Mouse (Mus musculus) intestine, postnatal 0 days (tissue): Measurements from ENCODE around the gene Arhgef3. TPM values are rescaled to one million over a fixed set of nuclear protein-coding genes. Genes with fewer than 3 reads are reported as not detected.
A peak's percentile ranks its signal among the peaks of the same experiment; 100 is the strongest.

Experiments
- ATAC-seq: fragments of 200-750 bp; cut with Nextera tagmentation; 2 replicates; pipeline ENCODE4 v1.8.0; 2017; ENCODE audit warnings: mild to moderate bottlenecking, moderate TSS enrichment, moderate library complexity
- H3K27ac ChIP-seq: fragments of 300-500 bp; sonication (generic); 2 replicates; pipeline ENCODE4 v1.5.1; 2014; ENCODE audit warnings: mild to moderate bottlenecking, low read depth, low read length, moderate library complexity
- H3K27me3 ChIP-seq: fragments of 300-500 bp; sonication (generic); replicated peaks from 2 replicates; pipeline ENCODE4 v1.6.1; 2014; ENCODE audit warnings: low read length, mixed read lengths; ENCODE audit not compliant: control insufficient read depth, insufficient read depth
- H3K36me3 ChIP-seq: fragments of 300-500 bp; sonication (generic); 2 replicates; pipeline ENCODE4 v1.6.1; 2014; ENCODE audit warnings: mild to moderate bottlenecking, moderate library complexity; ENCODE audit not compliant: control insufficient read depth, insufficient read depth
- H3K4me1 ChIP-seq: fragments of 300-500 bp; sonication (generic); replicated peaks from 2 replicates; pipeline ENCODE4 v1.6.1; 2014; ENCODE audit warnings: antibody characterized with exemption, low read length, mixed read lengths; ENCODE audit not compliant: control insufficient read depth, insufficient read depth
- H3K4me2 ChIP-seq: fragments of 300-500 bp; sonication (generic); replicated peaks from 2 replicates; pipeline ENCODE4 v1.6.1; 2014; ENCODE audit warnings: low read depth, mild to moderate bottlenecking, moderate library complexity
- H3K4me3 ChIP-seq: fragments of 300-500 bp; sonication (generic); 2 replicates; pipeline ENCODE4 v1.5.1; 2014; ENCODE audit warnings: low read depth, low read length
- H3K9ac ChIP-seq: fragments of 300-500 bp; sonication (generic); 2 replicates; pipeline ENCODE4 v1.6.1; 2014; ENCODE audit warnings: mild to moderate bottlenecking, low read depth, low read length
- H3K9me3 ChIP-seq: fragments of 300-500 bp; sonication (generic); 2 replicates; pipeline ENCODE4 v1.6.1; 2016; ENCODE audit warnings: mixed run types; ENCODE audit not compliant: control insufficient read depth
- CTCF ChIP-seq: sonication (generic); IDR thresholded peaks from 2 replicates; pipeline ENCODE4 v1.5.1; 2016; ENCODE audit warnings: low read depth, mild to moderate bottlenecking, control low read depth, antibody characterized with exemption, moderate library complexity
- WGBS: fragments of 180-500 bp; shearing (Covaris S2); extraction: QIAGEN DNeasy Blood & Tissue Kit; methylation state at CpG from one replicate; pipeline ENCODE4 v1.1.7; 2014; 5-methylcytosine and 5-hydroxymethylcytosine counted together
- polyA plus RNA-seq: library from polyadenylated mRNA; unstranded; fragments of >200 nt; fragmentation: Nextera tagmentation; extraction: Ambion mirVana; gene quantifications from 2 replicates; pipeline ENCODE4 v1.2.1, GENCODE M21; 2015

Gene Arhgef3
- polyA plus RNA-seq, 1 experiment from 2014 or later = 12.2 TPM

DNA sequence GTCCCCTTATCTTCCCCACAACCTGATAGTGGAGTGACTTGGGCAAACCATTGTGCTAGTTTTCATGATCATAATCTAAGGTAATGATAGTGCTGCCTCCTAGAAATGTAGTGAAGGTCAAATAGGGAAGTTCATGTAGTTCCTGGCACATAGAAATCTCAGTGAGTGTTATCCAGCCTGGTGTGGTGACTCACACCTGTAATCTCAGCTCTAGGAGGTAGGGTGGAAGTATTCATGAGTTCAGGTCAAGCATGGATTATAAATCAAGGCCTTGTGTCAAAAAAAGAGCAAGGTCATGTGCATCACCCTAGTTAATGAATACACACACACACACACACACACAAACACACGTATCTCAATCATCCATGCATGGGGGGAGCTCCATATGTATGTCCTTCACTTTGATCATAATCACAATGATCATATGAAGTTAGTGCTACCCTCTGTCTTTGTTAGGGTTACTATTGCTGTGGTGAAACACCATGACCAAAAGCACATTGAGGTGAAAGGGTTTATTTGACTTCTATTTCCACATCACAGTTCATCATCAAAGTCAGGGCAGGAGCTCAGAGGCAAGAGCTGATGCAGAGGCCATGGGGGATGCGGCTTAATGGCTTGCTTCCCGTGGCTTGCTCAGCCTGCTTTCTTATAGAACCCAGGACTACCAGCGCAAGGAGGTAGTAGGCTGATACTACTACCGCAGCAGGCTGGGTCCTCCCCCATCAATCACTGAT lies 226.2 kb downstream of the Arhgef3 start:
- Histone ChIP-seq H3K36me3 (no peaks in the 10 kb centered on the region), H3K4me1 (0 out of 2 replicates have a peak, but pooled peaks cover 5% of the 10 kb centered on the region), H3K4me2 (no peak overlapping the region), H3K9me3 (no peaks in the 10 kb centered on the region), H3K4me3 (no peak overlapping the region), H3K27me3 (no peaks in the 10 kb centered on the region), H3K9ac (no peak overlapping the region), H3K27ac (no peak overlapping the region; the same call in 1 of the 2 replicates)
- 0 out of 2 replicates have a peak, but pooled peaks have one; percentile 29 for ATAC-seq
- TF ChIP-seq CTCF = no peak
- WGBS = 60% methylated on average over 5 of the region's 5 CpGs

DNA sequence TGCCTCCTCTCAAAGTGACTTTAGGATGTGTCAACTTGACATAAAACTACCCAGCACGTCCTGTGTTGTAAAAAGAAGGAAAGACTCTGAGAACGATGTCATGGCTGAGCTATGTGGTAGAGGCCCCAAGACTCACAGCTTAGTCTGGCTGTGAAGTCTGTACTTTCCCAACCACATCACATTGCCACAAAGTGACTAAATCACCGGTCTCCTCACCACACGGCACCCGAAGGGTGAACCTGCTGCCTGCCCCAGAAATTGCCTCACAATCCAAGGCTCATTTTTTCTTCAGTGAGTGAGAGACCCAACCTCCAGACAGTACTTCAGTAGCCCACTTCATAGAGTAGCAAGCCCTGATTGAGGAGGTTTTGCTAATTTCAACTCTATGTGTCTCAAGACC lies 226.8 kb downstream of the Arhgef3 start:
- H3K9me3 ChIP-seq = no peaks in the 10 kb centered on the region
- no peaks in the 10 kb centered on the region for H3K27me3 ChIP-seq
- H3K4me3 ChIP-seq = no peak overlapping the region
- no peak for TF ChIP-seq CTCF
- H3K9ac ChIP-seq = no peak overlapping the region
- no peaks in the 10 kb centered on the region for H3K36me3 ChIP-seq
- no peak overlapping the region for H3K4me2 ChIP-seq
- WGBS = 56% methylated on average over 5 of the region's 5 CpGs
- H3K4me1 ChIP-seq = 0 out of 2 replicates have a peak, but pooled peaks cover 5% of the 10 kb centered on the region
- no peak for ATAC-seq
- no peak overlapping the region for H3K27ac ChIP-seq

DNA sequence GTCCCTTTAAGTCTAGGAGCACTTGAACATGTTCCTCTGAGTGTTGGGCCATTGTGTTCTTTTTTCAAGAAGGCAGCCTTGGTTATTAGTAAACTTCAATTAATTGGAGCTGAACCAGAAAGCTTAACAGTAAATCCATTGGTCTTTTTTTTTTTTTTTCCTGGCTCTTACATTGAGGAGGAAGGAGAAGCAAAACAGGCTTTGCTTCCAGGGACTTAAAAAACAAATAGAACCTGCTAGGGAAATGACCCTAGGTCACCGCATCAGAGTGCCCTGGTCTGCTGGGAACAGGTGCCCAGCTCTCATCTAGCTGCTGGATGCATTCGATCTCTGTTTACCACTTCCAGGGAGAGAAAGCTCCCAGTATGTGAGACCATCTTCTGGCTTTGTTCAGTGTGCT lies 227.8 kb downstream of the Arhgef3 start:
- Histone ChIP-seq H3K4me2 (no peak overlapping the region), H3K27ac (no peak overlapping the region), H3K27me3 (no peaks in the 10 kb centered on the region), H3K4me3 (no peak overlapping the region), H3K9ac (no peak overlapping the region), H3K4me1 (0 out of 2 replicates have a peak, but pooled peaks cover 5% of the 10 kb centered on the region), H3K9me3 (no peaks in the 10 kb centered on the region), H3K36me3 (no peaks in the 10 kb centered on the region)
- no peak for ATAC-seq
- 65% methylated on average over 2 of the region's 2 CpGs for WGBS
- no peak for TF ChIP-seq CTCF

GRCm38 (mm10) chr14:27344250-27344990 lies 229.7 kb downstream of the Arhgef3 start:
- Histone ChIP-seq H3K27ac (peak overlapping the region; percentile 54), H3K4me2 (no peak overlapping the region), H3K4me3 (no peak overlapping the region), H3K9ac (no peak overlapping the region), H3K27me3 (no peaks in the 10 kb centered on the region), H3K9me3 (no peaks in the 10 kb centered on the region), H3K4me1 (0 out of 2 replicates have a peak, but pooled peaks cover 5% of the 10 kb centered on the region), H3K36me3 (no peaks in the 10 kb centered on the region)
- no peak for TF ChIP-seq CTCF
- ATAC-seq = no peak
- WGBS = 59% methylated on average over 4 of the region's 4 CpGs

DNA sequence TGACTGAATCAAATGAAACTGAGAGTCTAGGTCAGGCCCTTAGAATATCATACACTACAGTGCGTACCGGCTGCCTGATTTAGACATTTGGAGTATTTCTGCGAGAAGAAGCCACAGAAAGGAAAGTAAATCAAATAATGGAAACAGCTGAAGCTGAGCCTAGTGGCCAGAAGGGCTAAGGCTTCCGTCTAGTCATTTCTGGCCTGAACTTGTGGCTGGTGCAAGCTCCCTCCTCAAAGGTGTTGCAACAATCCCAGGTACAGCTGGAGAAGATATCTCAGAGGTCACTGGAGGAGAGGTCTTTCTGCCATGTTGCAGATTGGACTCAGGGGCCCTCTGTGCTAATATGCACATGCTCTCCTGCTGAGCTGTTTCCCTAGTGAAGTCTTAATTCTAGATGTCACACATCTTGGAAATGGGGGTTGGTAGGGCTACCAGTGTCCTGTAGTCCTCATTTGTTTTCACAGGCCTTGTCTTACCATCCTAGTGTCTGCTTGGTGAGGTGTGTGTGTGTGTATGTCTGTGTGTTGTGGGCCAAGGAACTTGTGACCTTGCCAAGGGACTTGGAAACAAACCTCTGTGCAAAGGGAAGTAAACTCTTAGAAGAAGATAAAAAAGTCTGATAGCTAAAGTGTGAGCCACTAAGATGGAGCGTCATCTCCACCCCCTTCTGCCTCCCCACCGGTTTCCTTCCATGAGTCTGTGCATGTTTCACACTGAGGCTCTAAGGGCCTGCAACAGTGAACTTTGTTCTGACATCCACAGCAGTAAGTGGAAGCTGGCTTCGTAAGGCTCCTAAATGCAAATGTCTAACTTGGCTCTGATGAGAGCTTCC lies 230.6 kb downstream of the Arhgef3 start:
- Histone ChIP-seq H3K9me3 (no peaks in the 10 kb centered on the region), H3K36me3 (no peaks in the 10 kb centered on the region), H3K27me3 (no peaks in the 10 kb centered on the region), H3K4me2 (no peak overlapping the region), H3K9ac (no peak overlapping the region), H3K4me3 (no peak overlapping the region), H3K27ac (peak overlapping the region; percentile 54), H3K4me1 (peaks cover 5% of the 10 kb centered on the region; the same call in 1 of the 2 replicates)
- WGBS = 67% methylated on average over 7 of the region's 7 CpGs
- TF ChIP-seq CTCF = no peak
- ATAC-seq = no peak; the same call in 1 of the 2 replicates

DNA sequence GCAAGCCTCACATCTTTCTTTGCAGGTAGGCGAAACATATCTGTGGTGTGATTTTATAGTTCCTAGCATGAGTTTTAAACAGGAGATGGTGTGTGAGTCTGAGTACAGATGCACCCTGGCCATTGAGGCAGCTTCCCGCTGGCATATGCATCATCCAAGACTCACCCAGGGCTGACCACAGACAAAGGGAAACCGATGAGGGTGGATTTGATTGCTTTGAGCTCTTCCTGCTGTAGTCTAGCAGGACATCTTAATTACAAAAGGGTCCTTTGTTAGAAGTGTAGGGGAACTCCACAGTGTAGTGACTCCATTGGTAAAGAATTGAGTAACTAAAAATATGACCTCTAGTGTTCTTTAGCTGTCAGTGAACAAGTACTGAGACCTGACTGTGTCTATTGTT lies 232.5 kb downstream of the Arhgef3 start:
- WGBS = 74% methylated on average over 3 of the region's 3 CpGs
- no peaks in the 10 kb centered on the region for H3K36me3 ChIP-seq
- H3K27me3 ChIP-seq = no peaks in the 10 kb centered on the region
- H3K27ac ChIP-seq = no peak overlapping the region
- ATAC-seq = no peak
- H3K9me3 ChIP-seq = no peaks in the 10 kb centered on the region
- no peak for TF ChIP-seq CTCF
- no peak overlapping the region for H3K4me3 ChIP-seq
- H3K4me1 ChIP-seq = peaks cover 18% of the 10 kb centered on the region
- H3K4me2 ChIP-seq = no peak overlapping the region
- H3K9ac ChIP-seq = no peak overlapping the region
